20 mouse cellular contexts compared by ENCODE assay signal in the genomic region with DNA sequence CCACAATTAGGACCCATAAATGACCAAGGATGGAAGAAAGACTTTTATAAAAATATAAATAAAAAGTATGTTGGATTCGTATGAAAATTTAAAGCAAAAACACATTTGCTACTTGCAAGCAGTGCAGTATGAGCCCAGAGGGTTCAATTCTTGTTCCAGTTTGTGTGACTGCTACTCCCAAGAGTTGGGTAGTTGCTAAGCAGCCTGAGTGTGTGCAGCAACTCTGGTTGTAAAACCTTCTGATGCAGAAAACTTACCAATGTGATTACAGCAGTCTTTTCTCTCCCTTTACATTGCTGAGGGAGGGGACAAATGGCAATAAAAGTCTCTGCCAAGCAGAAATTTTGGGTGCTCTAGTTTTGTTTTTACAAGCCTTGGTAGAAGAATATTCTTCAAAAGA. TPM values are rescaled to one million over a fixed set of nuclear protein-coding genes. Genes with fewer than 3 reads are reported as not detected.
"Had no signal": no experiment of that assay in that cellular context is flagged by ENCODE, and none has a peak within 500 bp of the region (broad histone marks: within the 10 kb centered on the region; RNA-seq: fewer than 3 reads in every experiment).

No protein-coding gene starts in this region.

- H3K27ac ChIP-seq: limb, embryonic 15.5 days; liver, embryonic 14.5 days; macrophage; midbrain, embryonic 12.5 days; neural tube, embryonic 12.5 days; stomach, embryonic 15.5 days had no signal

- DNase-seq: kidney, adult 2 months; kidney, postnatal 14 days; kidney, postnatal 4 days; left cerebral cortex, postnatal 4 days; liver, postnatal 0 days; lung, embryonic 14.5 days; right cerebral cortex, postnatal 25 days; spleen, adult 18-20 months; thymus, postnatal 25 days had no signal

- H3K4me2 ChIP-seq: limb, embryonic 15.5 days; liver, embryonic 11.5 days; lung, embryonic 14.5 days; midbrain, embryonic 12.5 days; neural tube, embryonic 12.5 days; stomach, embryonic 15.5 days had no signal

- H3K9me3 ChIP-seq: limb, embryonic 15.5 days; midbrain, embryonic 12.5 days; neural tube, embryonic 12.5 days; stomach, embryonic 15.5 days had no signal

- ATAC-seq: intestine, postnatal 0 days; liver, postnatal 0 days; lung, postnatal 0 days; midbrain, embryonic 16.5 days had no signal

- H3K9ac ChIP-seq: limb, embryonic 15.5 days; liver, embryonic 14.5 days; liver, postnatal 0 days; lung, embryonic 14.5 days; midbrain, embryonic 12.5 days; neural tube, embryonic 12.5 days; stomach, embryonic 15.5 days had no signal

- H3K4me3 ChIP-seq: limb, embryonic 15.5 days; midbrain, embryonic 12.5 days; neural tube, embryonic 12.5 days; stomach, embryonic 15.5 days had no signal

- H3K36me3 ChIP-seq: limb, embryonic 15.5 days; midbrain, embryonic 12.5 days; neural tube, embryonic 12.5 days; stomach, embryonic 15.5 days had no signal

- H3K27me3 ChIP-seq: limb, embryonic 15.5 days; midbrain, embryonic 12.5 days; neural tube, embryonic 12.5 days; stomach, embryonic 15.5 days had no signal

- H3K4me1 ChIP-seq: limb, embryonic 15.5 days; midbrain, embryonic 12.5 days; neural tube, embryonic 12.5 days; stomach, embryonic 15.5 days had no signal

RNA-seq across cellular contexts. Expression of a gene that starts 46.9 kb away (rescaled TPM):
- total RNA-seq: megakaryocyte, adult 5-6 weeks had no signal
- polyA plus RNA-seq: liver, embryonic 14.5 days; liver, postnatal 0 days; macrophage had no signal
